Mouse (Mus musculus) layer of hippocampus, postnatal 36 days (tissue): ENCODE measurements around the gene Ackr3. TPM values are rescaled to one million over a fixed set of nuclear protein-coding genes. Genes with fewer than 3 reads are reported as not detected.

ENCODE experiments used
- DNase-seq, 2 experiments: peaks; one replicate each; pipeline ENCODE4 v3.0.0; 2022
- total RNA-seq, 2 experiments: library from RNA; stranded (reverse); gene quantifications; 2 replicates each; pipeline ENCODE4 v1.2.3; 2021

The Ackr3 gene
- total RNA-seq, result 10 to 100 TPM; 16.3 to 17.0 TPM

GRCm38 (mm10) chr1:90203783-90204690, at the start of gene Ackr3:
Gene Ackr3 (plus strand): TSS chr1:90203980.
- DNase-seq, result peak; percentile 75 to 78

DNA sequence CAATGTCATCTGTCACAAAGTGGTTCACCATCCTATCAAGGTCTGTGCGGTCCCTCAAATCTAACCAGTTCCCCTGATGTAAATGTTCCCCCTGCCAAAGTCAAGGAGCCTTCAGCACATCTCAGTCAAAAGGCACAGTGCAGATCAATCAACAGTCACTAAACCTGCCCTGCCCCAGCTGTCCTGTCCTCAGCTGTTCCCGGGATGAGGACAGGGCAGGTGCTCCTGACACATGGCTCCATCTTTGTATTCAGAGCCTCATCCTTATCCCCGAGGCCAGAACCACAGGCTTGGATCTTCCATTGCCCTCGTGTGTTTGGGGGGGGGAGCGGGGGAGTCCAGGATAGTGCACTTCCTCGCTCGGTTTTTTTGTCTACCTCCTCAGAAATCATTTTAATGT, 47.2 kb upstream of the Ackr3 start:
- DNase-seq, result no peak

- no peak for DNase-seq
Measured at GRCm38 (mm10) chr1:90159927-90160326, 43.9 kb upstream of the Ackr3 start.

DNA sequence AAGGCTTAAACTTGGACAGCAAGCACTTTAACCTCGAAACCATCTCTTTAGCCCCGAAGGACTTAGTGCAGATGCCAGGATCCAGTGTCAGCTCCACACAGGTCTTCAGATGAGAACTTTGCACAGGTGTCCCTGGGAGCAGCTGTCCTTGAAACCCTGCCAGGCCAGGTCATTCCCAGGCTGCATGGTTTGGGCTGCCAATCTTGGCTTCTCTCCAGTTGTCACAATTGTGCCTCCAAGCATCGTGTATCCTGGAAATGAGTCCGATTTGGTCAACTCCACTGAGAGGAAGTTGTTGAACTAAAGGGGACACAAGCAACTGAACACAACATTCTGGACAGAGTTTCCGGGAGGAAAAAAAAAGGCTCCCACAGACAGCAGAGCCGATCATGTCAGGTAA, 42.2 kb upstream of the Ackr3 start:
- no peak for DNase-seq

DNA sequence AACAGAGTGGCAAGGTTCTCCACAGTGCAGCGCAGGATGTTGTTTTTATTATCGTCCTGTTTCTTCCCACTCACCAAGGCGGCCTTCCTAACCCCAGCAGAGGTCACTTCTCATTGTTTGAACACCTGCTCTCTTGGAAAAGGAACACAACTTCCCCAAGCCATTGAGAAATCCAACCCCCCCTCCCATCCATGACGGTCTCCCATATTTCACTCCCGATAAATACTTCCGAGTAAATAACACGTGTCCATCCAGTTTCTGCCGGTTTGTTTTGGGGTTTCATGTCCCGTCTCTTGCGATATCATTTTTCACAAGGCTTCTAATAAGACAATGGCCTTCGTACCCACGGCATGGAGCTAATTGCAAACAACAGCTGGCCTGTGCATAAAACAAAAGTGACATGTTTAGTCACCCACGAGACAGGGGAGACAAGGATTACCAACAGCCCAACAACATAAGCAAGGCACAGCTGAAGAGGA, 41.4 kb upstream of the Ackr3 start:
- DNase-seq, result no peak

DNA sequence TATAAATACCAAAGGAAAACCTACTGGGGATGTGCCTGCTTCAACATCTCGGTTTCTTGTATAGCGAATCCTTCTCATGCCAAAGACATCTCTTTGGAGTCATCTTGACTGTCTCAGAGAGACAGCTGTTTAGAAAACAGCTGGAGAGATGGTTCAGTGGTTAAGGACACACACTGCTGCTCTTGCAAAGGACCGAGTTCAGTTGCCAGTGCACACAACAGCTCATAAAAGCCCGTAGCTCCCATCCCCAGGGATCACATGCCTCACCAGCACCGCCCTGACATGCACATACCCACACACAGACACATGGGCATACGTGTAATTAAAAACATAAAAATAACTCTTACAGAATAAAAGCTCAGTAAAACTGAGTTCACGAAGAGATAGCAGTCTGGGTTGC, 40.6 kb upstream of the Ackr3 start:
- no peak for DNase-seq

DNA sequence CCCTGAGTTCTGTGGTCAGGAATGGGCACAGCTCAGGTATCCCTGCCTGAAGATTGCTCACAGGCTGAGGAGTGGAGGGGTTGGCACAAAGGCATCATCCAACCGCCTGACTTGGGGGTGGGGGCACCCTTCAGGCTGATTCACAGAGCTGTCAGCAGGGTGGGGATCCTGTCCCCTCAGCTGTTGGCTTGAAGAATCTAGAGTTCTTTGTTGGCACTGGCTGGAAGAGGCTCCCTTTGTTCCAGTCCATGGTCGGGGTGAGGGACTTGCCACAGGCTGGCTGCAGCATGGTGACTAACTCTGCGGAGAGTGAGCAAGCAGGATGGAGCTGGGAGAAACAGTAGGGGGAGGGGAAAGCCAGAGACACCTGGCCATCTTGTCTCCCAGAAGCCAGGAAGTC, 39.5 kb upstream of the Ackr3 start:
- no peak for DNase-seq

GRCm38 (mm10) chr1:90174338-90174737, 29.4 kb upstream of the Ackr3 start:
- DNase-seq, result no peak

- DNase-seq, result no peak
Measured at GRCm38 (mm10) chr1:90176223-90176622, 27.6 kb upstream of the Ackr3 start.

- DNase-seq, result no peak
Measured at GRCm38 (mm10) chr1:90177565-90177964, 26.2 kb upstream of the Ackr3 start.

GRCm38 (mm10) chr1:90177978-90178377, 25.8 kb upstream of the Ackr3 start:
- DNase-seq, result no peak

DNA sequence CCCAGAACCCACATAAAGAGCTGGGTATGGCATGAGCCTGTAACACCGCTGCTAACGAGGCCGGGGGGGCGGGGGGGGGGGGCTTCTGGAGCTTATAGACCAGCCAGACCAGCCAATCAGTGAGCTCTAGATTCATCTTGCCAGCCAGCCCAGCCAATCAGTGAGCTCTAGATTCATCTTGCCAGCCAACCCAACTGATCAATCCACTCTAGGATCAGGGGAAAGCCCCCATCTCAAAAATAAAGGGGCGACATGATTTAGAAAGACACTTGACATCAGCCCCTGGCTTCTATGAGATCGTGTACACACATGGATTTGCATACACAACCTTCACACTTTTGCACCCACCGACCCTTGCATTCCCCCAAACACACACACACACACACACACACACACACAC, 23.3 kb upstream of the Ackr3 start:
- no peak for DNase-seq

DNA sequence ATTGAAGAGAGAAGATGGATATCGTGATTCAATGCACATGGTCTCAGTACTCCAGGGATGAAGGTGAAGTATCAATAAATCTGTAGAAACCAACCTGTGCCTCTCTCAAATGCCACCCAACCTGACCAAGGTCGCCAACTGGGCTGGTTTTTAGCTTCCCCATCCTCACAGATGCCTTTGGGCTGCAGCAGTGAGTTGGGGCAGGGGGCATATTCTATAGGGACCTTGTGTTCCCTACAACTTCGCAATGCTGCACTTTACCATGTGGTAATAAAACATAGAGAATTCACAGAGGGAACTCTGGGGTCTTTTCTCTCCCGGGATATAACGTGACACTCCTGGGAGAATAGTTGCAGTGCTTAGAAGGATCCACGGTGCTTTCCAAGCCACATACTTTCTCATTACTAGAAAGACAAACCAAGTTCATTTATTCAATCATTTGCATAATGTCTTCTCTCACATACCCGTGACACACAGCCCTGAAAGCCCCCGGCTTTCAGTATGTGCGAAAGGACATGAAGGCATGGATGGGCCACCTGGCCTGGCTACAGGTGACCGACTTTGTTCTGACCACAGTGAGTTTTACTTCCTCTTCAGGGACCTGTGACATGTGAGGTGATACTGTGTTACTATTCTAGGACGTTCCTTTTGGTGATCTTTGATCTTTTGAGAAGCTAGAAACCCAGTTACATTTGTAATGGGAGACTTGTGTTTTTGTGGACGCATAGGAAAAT, 22.6 kb upstream of the Ackr3 start:
- DNase-seq, result no peak

- DNase-seq, result no peak
Measured at GRCm38 (mm10) chr1:90182521-90182920, 21.3 kb upstream of the Ackr3 start.

- DNase-seq, result no peak
Measured at GRCm38 (mm10) chr1:90183602-90184001, 20.2 kb upstream of the Ackr3 start.

DNA sequence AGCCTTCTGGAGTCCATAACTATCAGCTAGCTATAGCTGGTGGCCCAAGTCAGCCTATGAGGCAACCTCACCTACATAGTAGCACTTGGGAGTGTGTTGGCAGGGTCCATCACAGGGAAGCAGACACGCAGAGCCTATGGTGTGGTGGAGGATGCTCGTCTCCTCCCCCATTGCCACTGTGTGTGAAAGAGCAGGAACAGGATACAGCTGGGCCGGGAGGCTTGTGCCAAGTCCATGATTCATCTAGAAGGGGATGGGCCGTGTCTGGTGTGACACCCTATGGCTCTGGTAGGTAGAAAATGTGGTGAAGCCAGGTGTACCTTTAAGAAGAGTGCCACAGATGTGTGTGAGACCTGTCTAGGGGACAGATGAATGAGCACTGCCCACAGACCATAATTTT, 17.6 kb upstream of the Ackr3 start:
- no peak for DNase-seq

- DNase-seq, result no peak
Measured at GRCm38 (mm10) chr1:90186874-90187273, 16.9 kb upstream of the Ackr3 start.

- DNase-seq, result no peak
Measured at GRCm38 (mm10) chr1:90189046-90189445, 14.7 kb upstream of the Ackr3 start.

GRCm38 (mm10) chr1:90201246-90201645, 2.5 kb upstream of the Ackr3 start:
- no peak for DNase-seq

GRCm38 (mm10) chr1:90201655-90202054, 2.1 kb upstream of the Ackr3 start:
- no peak for DNase-seq

GRCm38 (mm10) chr1:90202207-90202978, 1.4 kb upstream of the Ackr3 start:
- peak; percentile 44 to 68 for DNase-seq

DNA sequence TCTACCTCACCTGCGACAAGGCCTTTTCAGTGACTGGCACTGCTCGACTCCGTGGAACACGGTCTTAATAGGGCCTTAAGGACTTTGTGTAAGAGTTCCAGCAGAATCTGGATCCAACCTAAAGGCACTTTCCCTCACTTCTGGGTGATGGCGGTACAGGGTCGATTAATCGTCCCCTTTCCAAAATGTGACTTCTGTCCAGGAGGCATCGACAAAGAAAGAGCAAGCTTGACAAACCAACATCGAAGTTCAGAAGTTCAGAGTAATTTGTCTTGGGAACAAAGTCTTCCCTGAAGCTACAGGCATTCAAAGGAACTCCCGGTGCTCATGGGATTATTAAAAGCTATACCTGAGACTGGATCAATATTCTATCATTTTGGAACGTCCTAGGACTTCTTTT, 439 bp upstream of the Ackr3 start:
- no peak for DNase-seq

- no peak for DNase-seq
Measured at GRCm38 (mm10) chr1:90204821-90205220, 1.0 kb downstream of the Ackr3 start.
